Mouse (Mus musculus) neutrophil, adult 83 days (primary cell): ENCODE measurements around the gene Kcnh6. TPM values are rescaled to one million over a fixed set of nuclear protein-coding genes. Genes with fewer than 3 reads are reported as not detected.

Experiments used
- total RNA-seq, 2 experiments: library from RNA; stranded (reverse); gene quantifications; one replicate each; pipeline ENCODE4 v1.2.4; 2023

Gene Kcnh6
- under 1 TPM in 1 of 2 experiments, not detected in 1; 0.35 TPM for total RNA-seq

DNA sequence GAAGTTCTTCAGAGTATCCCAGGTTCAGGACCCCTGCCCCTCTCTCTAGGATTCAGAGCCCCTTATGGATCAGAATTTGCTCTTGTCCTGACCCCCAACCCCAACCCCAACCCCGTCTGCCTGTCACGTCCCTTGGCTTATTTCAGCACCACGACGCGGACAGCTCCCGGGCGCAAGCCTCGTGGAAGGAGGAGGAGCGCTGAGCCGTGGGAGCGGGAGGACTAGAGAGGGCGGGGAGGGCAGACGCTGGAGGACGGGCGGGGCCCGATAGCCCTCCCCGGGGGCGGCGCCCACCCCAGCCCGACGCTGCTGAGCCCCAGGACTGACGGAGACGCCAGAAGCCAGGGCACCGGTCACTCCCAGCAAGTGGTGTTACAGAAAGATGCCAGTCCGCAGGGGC, at the start of gene Kcnh6:
Gene Kcnh6, plus strand, starts transcription at position 304 of the 400 bp plus-strand sequence.

GRCm38 (mm10) chr11:105967741-105968574, 40.0 kb upstream of the Kcnh6 start, which contains the start of gene Ace:
Gene Ace, plus strand, starts transcription at chr11:105967945.

DNA sequence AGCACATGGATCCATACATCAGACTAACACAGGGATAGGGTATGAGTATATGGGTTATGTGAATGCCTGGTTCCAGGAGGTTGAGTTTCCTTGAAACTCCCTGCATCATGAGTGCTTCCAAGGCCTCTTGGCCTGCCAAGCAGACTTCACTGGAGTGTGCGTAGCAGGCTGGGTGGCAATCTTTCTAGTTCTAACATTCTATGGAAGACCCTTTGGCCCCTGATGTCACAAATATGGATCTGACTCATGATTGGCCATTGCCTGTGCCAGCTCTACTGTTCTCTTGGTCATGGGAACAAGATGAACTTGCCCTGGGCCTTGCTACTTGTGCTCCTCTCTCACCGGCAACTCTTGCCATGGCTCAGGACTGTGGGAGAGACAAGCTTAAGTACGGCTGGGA, 13.5 kb upstream of the Kcnh6 start, which contains the start of gene Ace3:
Gene Ace3, plus strand, starts transcription at position 301 of the 400 bp plus-strand sequence.

GRCm38 (mm10) chr11:106036548-106037417, 28.9 kb downstream of the Kcnh6 start, which contains the start of gene Dcaf7:
Gene Dcaf7, plus strand, starts transcription at chr11:106036872.

GRCm38 (mm10) chr11:106065923-106066571, 58.1 kb downstream of the Kcnh6 start, which contains the start of gene Taco1:
Gene Taco1, plus strand, starts transcription at chr11:106066061.

Other genes starting within 250 kb of the Kcnh6 start
- gene Cyb561, start 54.8 kb upstream of the Kcnh6 start, total RNA-seq: not detected
- gene Ace, start 40.2 kb upstream of the Kcnh6 start, total RNA-seq: 1 to 10 TPM; 5.0 to 6.7 TPM
- gene Ace3, start 13.4 kb upstream of the Kcnh6 start, total RNA-seq: not detected
- 10 to 100 TPM; 54.0 to 54.2 TPM for gene Dcaf7, start 28.7 kb downstream of the Kcnh6 start, total RNA-seq
- gene Taco1, start 57.9 kb downstream of the Kcnh6 start, total RNA-seq: 1 to 10 TPM; 6.3 to 7.6 TPM
- gene Map3k3, start 76.5 kb downstream of the Kcnh6 start, total RNA-seq: 100 to 1,000 TPM; 157 to 191 TPM
- 1 to 10 TPM; 1.5 to 3.6 TPM for gene Gm10840, start 152.7 kb downstream of the Kcnh6 start, total RNA-seq
- 100 to 1,000 TPM; 377 to 397 TPM for gene Limd2, start 152.7 kb downstream of the Kcnh6 start, total RNA-seq
- 10 to 100 TPM; 21.4 to 23.2 TPM for gene Strada, start 194.0 kb downstream of the Kcnh6 start, total RNA-seq
- 10 to 100 TPM; 35.7 to 40.9 TPM for gene Ccdc47, start 208.2 kb downstream of the Kcnh6 start, total RNA-seq
- 10 to 100 TPM; 37.1 to 38.6 TPM for gene Ddx42, start 208.8 kb downstream of the Kcnh6 start, total RNA-seq
- gene Ftsj3, start 248.0 kb downstream of the Kcnh6 start, total RNA-seq: 10 to 100 TPM; 16.3 to 20.8 TPM
- gene Psmc5, start 248.0 kb downstream of the Kcnh6 start, total RNA-seq: 10 to 100 TPM; 34.9 to 37.9 TPM